Mouse (Mus musculus) liver, embryonic 12.5 days (tissue): ENCODE data around the gene Zcchc7. TPM values are rescaled to one million over a fixed set of nuclear protein-coding genes. Genes with fewer than 3 reads are reported as not detected.

Source experiments
- ATAC-seq: fragments of 200-750 bp; cut with Nextera tagmentation; 2 replicates; pipeline ENCODE4 v1.8.0; 2017; ENCODE audit warnings: moderate number of reproducible peaks, mild to moderate bottlenecking, moderate library complexity
- H3K27ac ChIP-seq: fragments of 300-500 bp; sonication (generic); 2 replicates; pipeline ENCODE4 v1.5.1; 2016; ENCODE audit warnings: mild to moderate bottlenecking
- H3K27me3 ChIP-seq: fragments of 300-500 bp; sonication (generic); replicated peaks from 2 replicates; pipeline ENCODE4 v1.6.1; 2016; ENCODE audit warnings: mild to moderate bottlenecking, moderate library complexity
- H3K36me3 ChIP-seq: fragments of 300-500 bp; sonication (generic); 2 replicates; pipeline ENCODE4 v1.6.1; 2016; ENCODE audit warnings: mild to moderate bottlenecking, moderate library complexity
- H3K4me1 ChIP-seq: fragments of 300-500 bp; sonication (generic); 2 replicates; pipeline ENCODE4 v1.6.1; 2016
- H3K4me2 ChIP-seq: fragments of 300-500 bp; sonication (generic); 2 replicates; pipeline ENCODE4 v1.6.1; 2016; ENCODE audit warnings: mild to moderate bottlenecking, moderate library complexity
- H3K4me3 ChIP-seq: fragments of 300-500 bp; sonication (generic); 2 replicates; pipeline ENCODE4 v1.5.1; 2016; ENCODE audit warnings: mild to moderate bottlenecking, moderate library complexity
- H3K9ac ChIP-seq: fragments of 300-500 bp; sonication (generic); 2 replicates; pipeline ENCODE4 v1.6.1; 2016; ENCODE audit warnings: mild to moderate bottlenecking, moderate library complexity
- H3K9me3 ChIP-seq: fragments of 300-500 bp; sonication (generic); replicated peaks from 2 replicates; pipeline ENCODE4 v1.6.1; 2016; ENCODE audit warnings: mild to moderate bottlenecking, moderate library complexity
- WGBS: fragments of 180-500 bp; shearing (Covaris S2); methylation state at CpG from one replicate; pipeline ENCODE4 v1.1.7; 2016; ENCODE audit not compliant: insufficient replicate concordance; 5-methylcytosine and 5-hydroxymethylcytosine counted together
- polyA plus RNA-seq: library from polyadenylated mRNA; unstranded; fragments of >200 nt; fragmentation: Nextera tagmentation; extraction: Ambion mirVana; gene quantifications from 2 replicates; pipeline ENCODE4 v1.2.1, GENCODE M21; 2016

Zcchc7 gene
- polyA plus RNA-seq, 1 experiment from 2014 or later, result 17.2 TPM

DNA sequence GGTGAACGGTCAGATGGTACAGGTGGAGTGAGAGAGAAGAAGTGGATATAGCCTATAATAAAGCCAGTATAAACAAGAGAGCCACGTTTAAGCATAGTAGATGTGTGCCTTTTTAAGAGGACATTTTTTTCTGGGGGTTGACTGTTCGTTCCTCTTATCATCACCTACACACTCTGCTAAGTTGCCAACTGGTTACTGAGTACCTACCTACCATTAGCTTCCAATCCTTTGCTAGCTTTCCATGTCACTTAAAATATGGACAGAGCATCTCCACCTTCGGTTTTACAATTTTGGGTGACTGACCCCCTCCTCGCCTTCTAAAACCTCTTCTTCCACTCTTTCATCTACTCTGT is 167.4 kb downstream of the Zcchc7 start:
- no peak overlapping the region for H3K4me2 ChIP-seq
- H3K4me3 ChIP-seq, result no peak overlapping the region
- H3K27me3 ChIP-seq, result no peaks in the 10 kb centered on the region
- H3K27ac ChIP-seq, result 0 out of 2 replicates have a peak overlapping the region, but pooled peaks have one; percentile 54
- ATAC-seq, result peak; percentile 66; the same call in 1 of the 2 replicates
- WGBS, result 74% methylated on average over 5 of the region's 5 CpGs
- no peak overlapping the region for H3K9ac ChIP-seq
- peaks cover 8% of the 10 kb centered on the region; the same call in 1 of the 2 replicates for H3K4me1 ChIP-seq
- peaks cover 23% of the 10 kb centered on the region for H3K36me3 ChIP-seq
- H3K9me3 ChIP-seq, result no peaks in the 10 kb centered on the region

DNA sequence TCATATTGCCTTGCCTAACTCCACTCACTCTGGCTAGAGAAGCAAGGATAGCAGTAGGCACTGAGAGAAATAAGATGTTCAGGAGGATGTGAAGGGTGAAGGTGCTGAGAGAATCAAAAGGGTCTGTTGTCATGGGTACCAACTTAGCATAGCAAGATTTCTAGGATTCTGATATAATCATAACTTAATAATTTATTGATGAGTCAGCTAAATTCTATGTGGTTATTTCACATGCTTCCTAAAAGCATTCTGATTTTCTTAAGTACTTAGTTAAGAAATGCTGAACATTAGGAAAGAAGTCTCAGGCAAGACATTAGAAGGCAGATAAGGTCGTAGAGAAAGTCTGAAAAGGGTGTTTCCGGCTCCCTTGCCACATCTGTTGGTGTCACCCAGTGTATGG is 172.3 kb downstream of the Zcchc7 start:
- 65% methylated on average over 2 of the region's 2 CpGs for WGBS
- ATAC-seq, result no peak

GRCm38 (mm10) chr4:44928790-44929189 is 173.1 kb downstream of the Zcchc7 start:
- 68% methylated on average over 3 of the region's 3 CpGs for WGBS
- Histone ChIP-seq H3K4me2 (no peak overlapping the region), H3K4me1 (0 out of 2 replicates have a peak, but pooled peaks cover 5% of the 10 kb centered on the region), H3K9me3 (no peaks in the 10 kb centered on the region), H3K27me3 (no peaks in the 10 kb centered on the region), H3K36me3 (peaks cover 76% of the 10 kb centered on the region), H3K27ac (no peak overlapping the region), H3K9ac (no peak overlapping the region), H3K4me3 (no peak overlapping the region)
- ATAC-seq, result no peak

More for the DNA sequence above, 172.3 kb downstream of the Zcchc7 start:
- Histone ChIP-seq H3K36me3 (peaks cover 68% of the 10 kb centered on the region), H3K27me3 (no peaks in the 10 kb centered on the region), H3K9me3 (no peaks in the 10 kb centered on the region), H3K4me1 (0 out of 2 replicates have a peak, but pooled peaks cover 5% of the 10 kb centered on the region), H3K4me2 (no peak overlapping the region), H3K27ac (no peak overlapping the region), H3K9ac (no peak overlapping the region), H3K4me3 (no peak overlapping the region)

GRCm38 (mm10) chr4:44930406-44930805 is 174.7 kb downstream of the Zcchc7 start:
- Histone ChIP-seq H3K4me1 (0 out of 2 replicates have a peak, but pooled peaks cover 5% of the 10 kb centered on the region), H3K9me3 (no peaks in the 10 kb centered on the region), H3K27me3 (no peaks in the 10 kb centered on the region), H3K36me3 (peaks cover 79% of the 10 kb centered on the region), H3K9ac (no peak overlapping the region), H3K4me3 (no peak overlapping the region), H3K4me2 (no peak overlapping the region), H3K27ac (no peak overlapping the region)
- WGBS, result 84% methylated on average over 7 of the region's 7 CpGs
- no peak for ATAC-seq

DNA sequence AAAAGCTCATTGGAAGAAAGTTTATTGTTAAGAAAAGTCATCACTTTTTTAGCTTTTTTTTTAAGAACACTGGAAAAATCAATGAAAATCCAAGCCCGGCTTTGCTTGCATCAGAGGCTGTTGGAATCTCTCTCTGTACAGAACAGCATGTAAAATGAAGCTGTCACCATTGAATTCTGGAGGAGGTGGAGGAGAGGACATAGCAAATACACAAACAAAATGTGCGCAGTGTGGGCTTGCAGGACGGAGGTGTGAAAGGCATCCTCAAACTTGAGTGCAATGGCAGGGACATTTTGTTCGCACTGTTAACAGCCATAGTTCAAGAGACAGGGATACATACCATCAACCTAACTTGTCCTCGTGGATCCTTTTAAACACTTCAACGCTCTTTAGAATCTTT is 176.1 kb downstream of the Zcchc7 start:
- ATAC-seq, result no peak
- Histone ChIP-seq H3K36me3 (peaks cover 67% of the 10 kb centered on the region), H3K27me3 (no peaks in the 10 kb centered on the region)

GRCm38 (mm10) chr4:44938359-44939340 is 183.0 kb downstream of the Zcchc7 start:
- no peak overlapping the region for H3K4me3 ChIP-seq
- 59% methylated on average over 8 of the region's 8 CpGs for WGBS
- ATAC-seq, result no peak

More for the DNA sequence above, 176.1 kb downstream of the Zcchc7 start:
- Histone ChIP-seq H3K4me3 (no peak overlapping the region), H3K27ac (no peak overlapping the region), H3K9me3 (no peaks in the 10 kb centered on the region), H3K4me1 (0 out of 2 replicates have a peak, but pooled peaks cover 5% of the 10 kb centered on the region), H3K4me2 (no peak overlapping the region), H3K9ac (no peak overlapping the region)
- 86% methylated on average over 6 of the region's 6 CpGs for WGBS

GRCm38 (mm10) chr4:44939576-44940249 is 184.0 kb downstream of the Zcchc7 start:
- H3K27ac ChIP-seq, result no peak overlapping the region
- 0 out of 2 replicates have a peak, but pooled peaks cover 7% of the 10 kb centered on the region for H3K4me1 ChIP-seq
- no peak overlapping the region for H3K4me2 ChIP-seq
- H3K4me3 ChIP-seq, result no peak overlapping the region
- WGBS, result 78% methylated on average over 14 of the region's 14 CpGs
- H3K9ac ChIP-seq, result no peak overlapping the region
- no peaks in the 10 kb centered on the region for H3K36me3 ChIP-seq
- peaks cover 6% of the 10 kb centered on the region; the same call in 1 of the 2 replicates for H3K27me3 ChIP-seq
- no peaks in the 10 kb centered on the region for H3K9me3 ChIP-seq
- ATAC-seq, result no peak

More at GRCm38 (mm10) chr4:44938359-44939340, 183.0 kb downstream of the Zcchc7 start:
- Histone ChIP-seq H3K36me3 (peaks cover 4% of the 10 kb centered on the region; the same call in 1 of the 2 replicates), H3K27ac (no peak overlapping the region), H3K27me3 (peaks cover 6% of the 10 kb centered on the region; the same call in 1 of the 2 replicates), H3K9ac (no peak overlapping the region), H3K9me3 (no peaks in the 10 kb centered on the region), H3K4me1 (0 out of 2 replicates have a peak, but pooled peaks cover 7% of the 10 kb centered on the region), H3K4me2 (no peak overlapping the region)

GRCm38 (mm10) chr4:44940286-44940685 is 184.6 kb downstream of the Zcchc7 start:
- no peaks in the 10 kb centered on the region for H3K9me3 ChIP-seq
- no peak overlapping the region for H3K9ac ChIP-seq
- H3K4me2 ChIP-seq, result no peak overlapping the region
- no peak overlapping the region for H3K4me3 ChIP-seq
- WGBS, result 66% methylated on average over 9 of the region's 9 CpGs
- no peak overlapping the region for H3K27ac ChIP-seq
- no peak for ATAC-seq
- no peaks in the 10 kb centered on the region for H3K36me3 ChIP-seq
- H3K27me3 ChIP-seq, result peaks cover 6% of the 10 kb centered on the region; the same call in 1 of the 2 replicates
- H3K4me1 ChIP-seq, result 0 out of 2 replicates have a peak, but pooled peaks cover 7% of the 10 kb centered on the region

GRCm38 (mm10) chr4:44942237-44942636 is 186.6 kb downstream of the Zcchc7 start:
- no peaks in the 10 kb centered on the region for H3K36me3 ChIP-seq
- WGBS, result 17% methylated on average over 1 of the region's 1 CpGs
- no peaks in the 10 kb centered on the region for H3K9me3 ChIP-seq
- H3K4me1 ChIP-seq, result 0 out of 2 replicates have a peak, but pooled peaks cover 7% of the 10 kb centered on the region
- H3K4me3 ChIP-seq, result no peak overlapping the region
- no peak overlapping the region for H3K9ac ChIP-seq
- ATAC-seq, result no peak
- H3K4me2 ChIP-seq, result no peak overlapping the region
- H3K27ac ChIP-seq, result no peak overlapping the region
- H3K27me3 ChIP-seq, result peaks cover 6% of the 10 kb centered on the region; the same call in 1 of the 2 replicates

GRCm38 (mm10) chr4:44943480-44943879 is 187.8 kb downstream of the Zcchc7 start:
- WGBS, result 74% methylated on average over 6 of the region's 6 CpGs
- no peak for ATAC-seq

GRCm38 (mm10) chr4:44944426-44945075 is 188.9 kb downstream of the Zcchc7 start:
- Histone ChIP-seq H3K27ac (no peak overlapping the region), H3K9me3 (no peaks in the 10 kb centered on the region), H3K36me3 (no peaks in the 10 kb centered on the region), H3K4me3 (no peak overlapping the region), H3K4me1 (0 out of 2 replicates have a peak, but pooled peaks cover 7% of the 10 kb centered on the region), H3K4me2 (no peak overlapping the region), H3K9ac (no peak overlapping the region), H3K27me3 (no peaks in the 10 kb centered on the region)
- 62% methylated on average over 10 of the region's 10 CpGs for WGBS
- ATAC-seq, result no peak

More at GRCm38 (mm10) chr4:44943480-44943879, 187.8 kb downstream of the Zcchc7 start:
- Histone ChIP-seq H3K4me2 (no peak overlapping the region), H3K36me3 (no peaks in the 10 kb centered on the region), H3K4me3 (no peak overlapping the region), H3K27me3 (peaks cover 6% of the 10 kb centered on the region; the same call in 1 of the 2 replicates), H3K27ac (no peak overlapping the region), H3K9ac (no peak overlapping the region), H3K9me3 (no peaks in the 10 kb centered on the region), H3K4me1 (0 out of 2 replicates have a peak, but pooled peaks cover 7% of the 10 kb centered on the region)
